Comparison of ENCODE assay signal across 28 mouse cellular contexts in the genomic region with DNA sequence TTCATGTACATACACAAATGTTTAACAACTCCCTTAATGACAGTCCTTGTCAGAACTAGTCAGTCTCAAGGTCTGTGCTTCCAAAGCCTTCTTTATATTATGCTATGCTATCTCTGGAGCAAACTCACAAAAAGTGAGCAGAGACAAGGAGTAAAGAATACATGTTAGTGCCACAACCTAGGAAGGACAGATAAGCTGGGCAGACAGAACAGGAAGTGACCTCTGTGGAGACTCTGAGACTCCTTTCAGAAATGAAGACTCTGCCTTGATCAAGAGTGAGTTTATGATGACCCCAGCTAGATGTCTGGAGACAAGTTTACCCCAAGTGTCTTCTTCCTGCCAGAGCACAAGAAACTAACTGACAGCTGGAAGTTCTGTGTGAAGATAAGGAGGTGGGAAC.
DNase-seq lines count a peak whose midpoint lies in the region; ATAC-seq and TF ChIP-seq lines count a peak whose summit lies in the region.
"Had no signal": no experiment of that assay in that cellular context is flagged by ENCODE, and none has a peak within 500 bp of the region (broad histone marks: within the 10 kb centered on the region; RNA-seq: fewer than 3 reads in every experiment).

No protein-coding gene starts in this region.

- no peaks in the 10 kb centered on the region; the same call in 1 of the 2 replicates for H3K4me1 ChIP-seq in liver, embryonic 11.5 days (replicated peaks; ENCODE audit: control insufficient read depth, insufficient read depth, low read length)
- H3K4me1 ChIP-seq in liver, postnatal 0 days (ENCODE audit: insufficient read depth): no peaks in the 10 kb centered on the region
- H3K4me1 ChIP-seq in liver, embryonic 16.5 days (ENCODE audit: control insufficient read depth, low read depth, low read length): peaks cover 7% of the 10 kb centered on the region
- H3K4me1 ChIP-seq: embryonic facial prominence, embryonic 10.5 days; embryonic facial prominence, embryonic 13.5 days; forebrain, embryonic 12.5 days; forebrain, embryonic 15.5 days had no signal

- no peak overlapping the region for H3K27ac ChIP-seq in liver, embryonic 11.5 days (ENCODE audit: low read depth, low read length)
- H3K27ac ChIP-seq in liver, postnatal 0 days (ENCODE audit: low read depth): no peak overlapping the region
- no peak overlapping the region for H3K27ac ChIP-seq in liver, embryonic 16.5 days (ENCODE audit: low read length)
- H3K27ac ChIP-seq: embryonic facial prominence, embryonic 10.5 days; embryonic facial prominence, embryonic 13.5 days; forebrain, embryonic 12.5 days; forebrain, embryonic 15.5 days; heart, adult 2 months; heart, embryonic 10.5 days; heart, embryonic 13.5 days; hindbrain, embryonic 14.5 days; hindbrain, postnatal 0 days had no signal

- no peaks in the 10 kb centered on the region for H3K36me3 ChIP-seq in liver, embryonic 11.5 days (ENCODE audit: control insufficient read depth, insufficient read depth, low read length)
- H3K36me3 ChIP-seq in liver, postnatal 0 days (replicated peaks; ENCODE audit: insufficient read depth, low read length): no peaks in the 10 kb centered on the region
- H3K36me3 ChIP-seq in liver, embryonic 16.5 days (ENCODE audit: control insufficient read depth, insufficient read depth): no peaks in the 10 kb centered on the region
- H3K36me3 ChIP-seq: embryonic facial prominence, embryonic 10.5 days; embryonic facial prominence, embryonic 13.5 days; forebrain, embryonic 12.5 days; forebrain, embryonic 15.5 days; G1E; heart, embryonic 10.5 days; heart, embryonic 13.5 days had no signal

- no peaks in the 10 kb centered on the region for H3K27me3 ChIP-seq in liver, embryonic 11.5 days (replicated peaks; ENCODE audit: control insufficient read depth, insufficient read depth, low read length)
- H3K27me3 ChIP-seq in liver, postnatal 0 days (ENCODE audit: insufficient read depth, low read length): no peaks in the 10 kb centered on the region
- H3K27me3 ChIP-seq in liver, embryonic 16.5 days (ENCODE audit: control insufficient read depth, insufficient read depth, low read depth, low read length): no peaks in the 10 kb centered on the region
- H3K27me3 ChIP-seq: embryonic facial prominence, embryonic 13.5 days; forebrain, embryonic 12.5 days; forebrain, embryonic 15.5 days; heart, embryonic 13.5 days; Patski had no signal

- no peak for TF ChIP-seq EP300 in liver, postnatal 0 days (IDR thresholded peaks at IDR 0.05; ENCODE audit: low read depth)

- H3K4me3 ChIP-seq in liver, embryonic 11.5 days (ENCODE audit: low read depth, low read length): no peak overlapping the region
- H3K4me3 ChIP-seq in liver, postnatal 0 days (ENCODE audit: low read depth, low read length): no peak overlapping the region
- H3K4me3 ChIP-seq in liver, embryonic 16.5 days (ENCODE audit: low read depth, low read length): no peak overlapping the region
- H3K4me3 ChIP-seq: embryonic facial prominence, embryonic 10.5 days; embryonic facial prominence, embryonic 13.5 days; erythroblast, embryonic 14.5 days; forebrain, embryonic 12.5 days; forebrain, embryonic 15.5 days; heart, adult 2 months; heart, embryonic 10.5 days; heart, embryonic 13.5 days had no signal

- H3K4me2 ChIP-seq in liver, embryonic 11.5 days: no peak overlapping the region
- H3K4me2 ChIP-seq in liver, postnatal 0 days (ENCODE audit: low read depth, low read length): no peak overlapping the region
- H3K4me2 ChIP-seq in liver, embryonic 16.5 days (ENCODE audit: low read depth, low read length): no peak overlapping the region
- H3K4me2 ChIP-seq: embryonic facial prominence, embryonic 13.5 days; forebrain, embryonic 12.5 days; forebrain, embryonic 15.5 days; heart, embryonic 13.5 days; hindbrain, embryonic 14.5 days had no signal

- DNase-seq in liver, embryonic 11.5 days (ENCODE audit: low spot score): no peak
- DNase-seq in liver, postnatal 0 days: no peak
- peak; percentile 10 for DNase-seq in 416B (ENCODE audit: low read depth)
- no peak for DNase-seq in natural killer cell, adult 2 months (ENCODE audit: low spot score in 2 of 2)
- no peak for DNase-seq in left cerebral cortex, adult 8-10 months (ENCODE audit: low spot score in 2 of 2)
- DNase-seq: adrenal gland, postnatal 10 days; adrenal gland, postnatal 36 days; B cell, adult 2 months; cerebellum, adult 2 months; cerebellum, adult 9-11 months; cerebellum, postnatal 25 days; embryo, embryonic 11 days; gastrocnemius, postnatal 25 days; heart, adult 2 months; heart, postnatal 14 days; heart, postnatal 4 days had no signal

- peak; percentile 43 for ATAC-seq in liver, embryonic 11.5 days (replicated peaks; ENCODE audit: low FRiP score)
- ATAC-seq in liver, postnatal 0 days: no peak
- peak; percentile 27; the same call in 1 of the 2 replicates for ATAC-seq in liver, embryonic 16.5 days (ENCODE audit: low read depth)
- ATAC-seq: Patski had no signal

- no peak for TF ChIP-seq CTCF in liver, postnatal 0 days (IDR thresholded peaks at IDR 0.05; ENCODE audit: low read depth)

- H3K9ac ChIP-seq in liver, embryonic 11.5 days (ENCODE audit: low read depth, low read length): no peak overlapping the region
- no peak overlapping the region for H3K9ac ChIP-seq in liver, postnatal 0 days (replicated peaks)
- H3K9ac ChIP-seq in liver, embryonic 16.5 days (ENCODE audit: low read depth, low read length): no peak overlapping the region
- H3K9ac ChIP-seq: embryonic facial prominence, embryonic 13.5 days; forebrain, embryonic 12.5 days; forebrain, embryonic 15.5 days; heart, embryonic 13.5 days; hindbrain, embryonic 14.5 days had no signal

- no peaks in the 10 kb centered on the region for H3K9me3 ChIP-seq in liver, embryonic 11.5 days (ENCODE audit: control insufficient read depth, low read length)
- no peaks in the 10 kb centered on the region for H3K9me3 ChIP-seq in liver, postnatal 0 days (ENCODE audit: low read length)
- H3K9me3 ChIP-seq in liver, embryonic 16.5 days (replicated peaks; ENCODE audit: control insufficient read depth, low read length): no peaks in the 10 kb centered on the region; the same call in 1 of the 2 replicates
- H3K9me3 ChIP-seq: embryonic facial prominence, embryonic 10.5 days; embryonic facial prominence, embryonic 13.5 days; forebrain, embryonic 12.5 days; forebrain, embryonic 15.5 days; G1E; heart, embryonic 10.5 days; heart, embryonic 13.5 days had no signal
